ENCODE assay signal across 25 mouse cellular contexts in genomic region chr15:11042828-11043227, GRCm38 (mm10). TPM values are rescaled to one million over a fixed set of nuclear protein-coding genes. Genes with fewer than 3 reads are reported as not detected.
A peak's percentile ranks its signal among the peaks of the same experiment; 100 is the strongest.
DNase-seq lines count a peak whose midpoint lies in the region; ATAC-seq and TF ChIP-seq lines count a peak whose summit lies in the region.
"Had no signal": no experiment of that assay in that cellular context is flagged by ENCODE, and none has a peak within 500 bp of the region (broad histone marks: within the 10 kb centered on the region; RNA-seq: fewer than 3 reads in every experiment).

No protein-coding gene starts in this region.

- H3K36me3 ChIP-seq in C2C12 (ENCODE audit: control insufficient read depth, insufficient read depth) = no peaks in the 10 kb centered on the region
- H3K36me3 ChIP-seq in myocyte (ENCODE audit: control insufficient read depth, insufficient read depth) = no peaks in the 10 kb centered on the region
- H3K36me3 ChIP-seq: forebrain, embryonic 10.5 days; hindbrain, embryonic 10.5 days; hindbrain, embryonic 13.5 days; intestine, embryonic 15.5 days had no signal

- H3K4me3 ChIP-seq in C2C12 (ENCODE audit: insufficient read depth, poor library complexity, severe bottlenecking) (no peak overlapping the region), myocyte (no peak overlapping the region)
- H3K4me3 ChIP-seq: erythroblast, embryonic 14.5 days; forebrain, embryonic 10.5 days; forebrain, embryonic 13.5 days; hindbrain, embryonic 10.5 days; hindbrain, embryonic 13.5 days; intestine, embryonic 15.5 days had no signal

- CTCF ChIA-PET in Patski (lab: Charles Lee) = interaction anchor here (0.9 kb wide), 1 partner anchor 337 kb away, joined by 3 read pairs; no protein-coding TSS in a partner anchor

- H3K79me2 ChIP-seq in C2C12 (ENCODE audit: control insufficient read depth, insufficient read depth) = no peaks in the 10 kb centered on the region
- H3K79me2 ChIP-seq in myocyte (ENCODE audit: control insufficient read depth, insufficient read depth) = no peaks in the 10 kb centered on the region

- ATAC-seq in Patski = peak; percentile 73
- no peak for ATAC-seq in CD4-positive, CD25-positive, alpha-beta regulatory T cell, adult 4 months
- ATAC-seq: forebrain, embryonic 13.5 days; forebrain, embryonic 16.5 days; hindbrain, embryonic 16.5 days; intestine, embryonic 15.5 days had no signal

- peak overlapping the region; percentile 1 for H3K4me2 ChIP-seq in myocyte (ENCODE audit: low read depth)
- H3K4me2 ChIP-seq: forebrain, embryonic 13.5 days; heart, embryonic 11.5 days; hindbrain, embryonic 13.5 days; intestine, embryonic 15.5 days had no signal

- POLR2A ChIA-PET in Patski (lab: Charles Lee) = no interaction called here

- DNase-seq in 3T3-L1 (ENCODE audit: low read depth, low spot score) (peak; percentile 93), Patski (ENCODE audit: low read depth, low spot score) (no peak)
- no peak for DNase-seq in urinary bladder, adult 2 months (ENCODE audit: low spot score)
- DNase-seq in lung, postnatal 25 days (ENCODE audit: low spot score) = no peak
- DNase-seq: adrenal gland, adult 2 months; adrenal gland, postnatal 14 days; cerebellum, adult 11-12 months; cerebellum, adult 8-10 months; cerebellum, postnatal 10 days; gastrocnemius, postnatal 10 days; gastrocnemius, postnatal 36 days; kidney, adult 18-20 months had no signal

- no peaks in the 10 kb centered on the region for H3K79me3 ChIP-seq in C2C12 (ENCODE audit: low read depth)

- no peak overlapping the region for H3ac ChIP-seq in C2C12 (ENCODE audit: control insufficient read depth, insufficient read length, low read depth)
- no peak overlapping the region for H3ac ChIP-seq in myocyte (ENCODE audit: control insufficient read depth, insufficient read length)

- TF ChIP-seq CTCF in C2C12 (IDR thresholded peaks at IDR 0.05; ENCODE audit: control insufficient read depth, insufficient read depth, insufficient read length) (no peak), Patski (IDR thresholded peaks at IDR 0.05) (no peak)

- in situ Hi-C loops in Patski (cut with MboI; ENCODE audit: low pct_unique_long_range_greater_than_20kb) = loop anchor here (25.0 kb wide), 1 partner anchor 919 kb away; no protein-coding TSS in a partner anchor

- H3K27me3 ChIP-seq in C2C12 (ENCODE audit: control insufficient read depth, insufficient read depth, insufficient read length) = peaks cover under 1% of the 10 kb centered on the region
- peaks cover 16% of the 10 kb centered on the region for H3K27me3 ChIP-seq in Patski
- H3K27me3 ChIP-seq in myocyte (ENCODE audit: control insufficient read depth, insufficient read depth, insufficient read length) = peaks cover 2% of the 10 kb centered on the region

- no peak for TF ChIP-seq POLR2A in myocyte (IDR thresholded peaks at IDR 0.05; ENCODE audit: insufficient read length, low read depth)

TF ChIP-seq in C2C12, 6 proteins besides CTCF, POLR2A, EP300 and RAD21:
- no peak for TF ChIP-seq USF1 (IDR thresholded peaks at IDR 0.05; ENCODE audit: low read depth)
- TF ChIP-seq MAX (IDR thresholded peaks at IDR 0.05) = peak; percentile 54
- TF ChIP-seq FOSL1 (IDR thresholded peaks at IDR 0.05; ENCODE audit: insufficient read depth, low read length, poor library complexity, severe bottlenecking) = peak; percentile 67
TF ChIP-seq in C2C12: peak in this region for 2.

TF ChIP-seq in myocyte, 11 proteins besides CTCF, POLR2A, EP300 and RAD21:
- TF ChIP-seq MYOD1 (IDR thresholded peaks at IDR 0.05; ENCODE audit: control insufficient read depth in 1 of 3, insufficient read length in 2 of 3, low read depth in 2 of 3) = no peak
- TF ChIP-seq MAX (IDR thresholded peaks at IDR 0.05; ENCODE audit: low read depth) = no peak
- TF ChIP-seq E2F4 (IDR thresholded peaks at IDR 0.05; ENCODE audit: insufficient read depth) = no peak
- no peak for TF ChIP-seq TCF3 (IDR thresholded peaks at IDR 0.05; ENCODE audit: insufficient read length, low read depth)
- TF ChIP-seq CEBPB (IDR thresholded peaks at IDR 0.05; ENCODE audit: insufficient read depth, poor library complexity, severe bottlenecking) = no peak
- TF ChIP-seq MYOG (IDR thresholded peaks at IDR 0.05; ENCODE audit: control insufficient read depth in 1 of 3, insufficient read depth in 1 of 3, insufficient read length in 2 of 3, low read depth in 2 of 3) = no peak
- TF ChIP-seq REST (IDR thresholded peaks at IDR 0.05; ENCODE audit: insufficient read depth, insufficient read length) = no peak
- TF ChIP-seq POLR2AphosphoS2 (IDR thresholded peaks at IDR 0.05; ENCODE audit: insufficient read length, low read depth) = no peak

RNA-seq across cellular contexts. Expression of gene Rxfp3, which starts 5.0 kb away (rescaled TPM):
- polyA plus RNA-seq in C2C12 (2012; fragmentation: generic; extraction: Trizol) (0.02 TPM), Patski (2021) (not detected), myocyte (2012; fragmentation: generic; extraction: Trizol) (0.02 TPM)
- not detected for polyA plus RNA-seq in CD4-positive, CD25-positive, alpha-beta regulatory T cell, adult 4 months (2017; shearing (Covaris generic))
- 0.03 and 0.10 TPM in 2 replicates for polyA plus RNA-seq in urinary bladder, adult 2 months (2012; rRNA removed)
- polyA plus RNA-seq: adrenal gland, adult 2 months; erythroblast, embryonic 14.5 days; heart, embryonic 11.5 days had no signal

RNA-seq across cellular contexts. Expression of gene Adamts12, which starts 21.8 kb away (rescaled TPM):
- polyA plus RNA-seq in C2C12 (2012; fragmentation: generic; extraction: Trizol) (0.14 TPM), Patski (2021) (0.36 TPM), myocyte (2012; fragmentation: generic; extraction: Trizol) (0.55 TPM)
- polyA plus RNA-seq in CD4-positive, CD25-positive, alpha-beta regulatory T cell, adult 4 months (2017; shearing (Covaris generic)) = under 1 TPM in 1 of 2 experiments, not detected in 1; 0.13 TPM
- 2.9 and 3.5 TPM in 2 replicates for polyA plus RNA-seq in urinary bladder, adult 2 months (2012; rRNA removed)

RNA-seq across cellular contexts. Expression of gene Slc45a2, which starts 42.3 kb away (rescaled TPM):
- polyA plus RNA-seq in C2C12 (2012; fragmentation: generic; extraction: Trizol) = not detected
- not detected for polyA plus RNA-seq in Patski (2021)
- polyA plus RNA-seq in myocyte (2012; fragmentation: generic; extraction: Trizol) = not detected
- not detected for polyA plus RNA-seq in CD4-positive, CD25-positive, alpha-beta regulatory T cell, adult 4 months (2017; shearing (Covaris generic))
- 0.01 and 0.04 TPM in 2 replicates for polyA plus RNA-seq in urinary bladder, adult 2 months (2012; rRNA removed)
- polyA plus RNA-seq: erythroblast, embryonic 14.5 days; forebrain, embryonic 13.5 days; heart, embryonic 14.5 days; intestine, embryonic 15.5 days had no signal
